Mouse (Mus musculus) limb, embryonic 13.5 days (tissue): ENCODE data around the gene Madd. TPM values are rescaled to one million over a fixed set of nuclear protein-coding genes. Genes with fewer than 3 reads are reported as not detected.

Experiments used
- ATAC-seq: fragments of 200-750 bp; cut with Nextera tagmentation; 2 replicates; pipeline ENCODE4 v1.8.0; 2017; ENCODE audit warnings: low read depth, moderate number of reproducible peaks, moderate TSS enrichment; ENCODE audit not compliant: low FRiP score
- H3K27ac ChIP-seq: fragments of 300-500 bp; sonication (generic); 2 replicates; pipeline ENCODE4 v1.5.1; 2015; ENCODE audit warnings: inconsistent platforms, mild to moderate bottlenecking, moderate library complexity
- H3K27me3 ChIP-seq: fragments of 300-500 bp; sonication (generic); 2 replicates; pipeline ENCODE4 v1.6.1; 2015; ENCODE audit warnings: mild to moderate bottlenecking, inconsistent platforms
- H3K36me3 ChIP-seq: fragments of 300-500 bp; sonication (generic); 2 replicates; pipeline ENCODE4 v1.6.1; 2015; ENCODE audit warnings: inconsistent platforms, mild to moderate bottlenecking, moderate library complexity
- H3K4me1 ChIP-seq: fragments of 300-500 bp; sonication (generic); 2 replicates; pipeline ENCODE4 v1.6.1; 2015; ENCODE audit warnings: inconsistent platforms
- H3K4me2 ChIP-seq: fragments of 300-500 bp; sonication (generic); replicated peaks from 2 replicates; pipeline ENCODE4 v1.6.1; 2015; ENCODE audit warnings: inconsistent platforms, mild to moderate bottlenecking, moderate library complexity
- H3K4me3 ChIP-seq: fragments of 300-500 bp; sonication (generic); 2 replicates; pipeline ENCODE4 v1.5.1; 2015; ENCODE audit warnings: moderate library complexity, mild to moderate bottlenecking, inconsistent platforms
- H3K9ac ChIP-seq: fragments of 300-500 bp; sonication (generic); 2 replicates; pipeline ENCODE4 v1.6.1; 2015; ENCODE audit warnings: mild to moderate bottlenecking, inconsistent platforms
- H3K9me3 ChIP-seq: fragments of 300-500 bp; sonication (generic); 2 replicates; pipeline ENCODE4 v1.6.1; 2016; ENCODE audit warnings: inconsistent platforms
- WGBS: fragments of 180-500 bp; shearing (Covaris S2); methylation state at CpG from one replicate; pipeline ENCODE4 v1.1.7; 2015; 5-methylcytosine and 5-hydroxymethylcytosine counted together
- polyA plus RNA-seq: library from polyadenylated mRNA; unstranded; fragments of >200 nt; fragmentation: Nextera tagmentation; extraction: Ambion mirVana; gene quantifications from 2 replicates; pipeline ENCODE4 v1.2.1, GENCODE M21; 2015

Madd gene
- polyA plus RNA-seq, 1 experiment from 2014 or later, result 11.8 TPM

- H3K27me3 ChIP-seq, result no peaks in the 10 kb centered on the region
- no peak overlapping the region for H3K4me3 ChIP-seq
- ATAC-seq, result no peak
- H3K36me3 ChIP-seq, result peaks cover 68% of the 10 kb centered on the region
- no peaks in the 10 kb centered on the region for H3K4me1 ChIP-seq
- H3K4me2 ChIP-seq, result no peak overlapping the region
- H3K9me3 ChIP-seq, result no peaks in the 10 kb centered on the region
- no peak overlapping the region for H3K27ac ChIP-seq
- 64% methylated on average over 4 of the region's 4 CpGs for WGBS
- no peak overlapping the region for H3K9ac ChIP-seq
Measured at GRCm38 (mm10) chr2:91167629-91168028, 16.0 kb downstream of the Madd start.

GRCm38 (mm10) chr2:91164991-91165390 is 18.6 kb downstream of the Madd start:
- no peaks in the 10 kb centered on the region for H3K4me1 ChIP-seq
- no peaks in the 10 kb centered on the region for H3K9me3 ChIP-seq
- H3K4me2 ChIP-seq, result no peak overlapping the region
- no peaks in the 10 kb centered on the region for H3K27me3 ChIP-seq
- no peak overlapping the region for H3K9ac ChIP-seq
- 90% methylated on average over 6 of the region's 6 CpGs for WGBS
- H3K4me3 ChIP-seq, result no peak overlapping the region
- H3K36me3 ChIP-seq, result peaks cover 82% of the 10 kb centered on the region
- no peak overlapping the region for H3K27ac ChIP-seq
- ATAC-seq, result no peak

- H3K4me2 ChIP-seq, result no peak overlapping the region
- H3K27me3 ChIP-seq, result no peaks in the 10 kb centered on the region
- no peak overlapping the region for H3K27ac ChIP-seq
- no peak overlapping the region for H3K4me3 ChIP-seq
- H3K9me3 ChIP-seq, result no peaks in the 10 kb centered on the region
- H3K4me1 ChIP-seq, result no peaks in the 10 kb centered on the region
- peaks cover 81% of the 10 kb centered on the region for H3K36me3 ChIP-seq
- no peak overlapping the region for H3K9ac ChIP-seq
- no peak for ATAC-seq
- 87% methylated on average over 5 of the region's 5 CpGs for WGBS
Measured at GRCm38 (mm10) chr2:91163532-91163931, 20.1 kb downstream of the Madd start.

- ATAC-seq, result no peak
- H3K36me3 ChIP-seq, result peaks cover 83% of the 10 kb centered on the region
- H3K4me2 ChIP-seq, result no peak overlapping the region
- no peaks in the 10 kb centered on the region for H3K27me3 ChIP-seq
- H3K4me1 ChIP-seq, result no peaks in the 10 kb centered on the region
- H3K27ac ChIP-seq, result no peak overlapping the region
- H3K4me3 ChIP-seq, result no peak overlapping the region
- no peaks in the 10 kb centered on the region for H3K9me3 ChIP-seq
- 78% methylated on average over 4 of the region's 4 CpGs for WGBS
- no peak overlapping the region for H3K9ac ChIP-seq
Measured at GRCm38 (mm10) chr2:91162952-91163351, 20.7 kb downstream of the Madd start.

GRCm38 (mm10) chr2:91160591-91160990 is 23.0 kb downstream of the Madd start:
- H3K27ac ChIP-seq, result no peak overlapping the region
- H3K36me3 ChIP-seq, result peaks cover 82% of the 10 kb centered on the region
- 84% methylated on average over 6 of the region's 6 CpGs for WGBS
- no peak overlapping the region for H3K4me2 ChIP-seq
- no peaks in the 10 kb centered on the region for H3K4me1 ChIP-seq
- no peak for ATAC-seq
- no peak overlapping the region for H3K4me3 ChIP-seq
- H3K27me3 ChIP-seq, result no peaks in the 10 kb centered on the region
- no peaks in the 10 kb centered on the region for H3K9me3 ChIP-seq
- no peak overlapping the region for H3K9ac ChIP-seq

- no peaks in the 10 kb centered on the region for H3K27me3 ChIP-seq
- H3K9ac ChIP-seq, result no peak overlapping the region
- WGBS, result 19% methylated on average over 6 of the region's 6 CpGs
- H3K36me3 ChIP-seq, result peaks cover 81% of the 10 kb centered on the region
- H3K9me3 ChIP-seq, result no peaks in the 10 kb centered on the region
- no peak overlapping the region for H3K4me3 ChIP-seq
- H3K27ac ChIP-seq, result no peak overlapping the region
- no peak for ATAC-seq
- no peak overlapping the region for H3K4me2 ChIP-seq
- no peaks in the 10 kb centered on the region for H3K4me1 ChIP-seq
Measured at GRCm38 (mm10) chr2:91157002-91157752, 26.5 kb downstream of the Madd start.

GRCm38 (mm10) chr2:91154091-91154490 is 29.5 kb downstream of the Madd start:
- ATAC-seq, result no peak
- H3K4me2 ChIP-seq, result no peak overlapping the region
- peaks cover 73% of the 10 kb centered on the region for H3K36me3 ChIP-seq
- H3K4me1 ChIP-seq, result no peaks in the 10 kb centered on the region
- no peak overlapping the region for H3K27ac ChIP-seq
- no peaks in the 10 kb centered on the region for H3K27me3 ChIP-seq
- WGBS, result 90% methylated on average over 3 of the region's 3 CpGs
- H3K9me3 ChIP-seq, result no peaks in the 10 kb centered on the region
- H3K4me3 ChIP-seq, result no peak overlapping the region
- H3K9ac ChIP-seq, result no peak overlapping the region

- Histone ChIP-seq H3K9ac (no peak overlapping the region), H3K4me1 (no peaks in the 10 kb centered on the region), H3K36me3 (peaks cover 69% of the 10 kb centered on the region), H3K4me2 (no peak overlapping the region), H3K9me3 (no peaks in the 10 kb centered on the region), H3K4me3 (no peak overlapping the region), H3K27ac (no peak overlapping the region), H3K27me3 (no peaks in the 10 kb centered on the region)
- 81% methylated on average over 3 of the region's 3 CpGs for WGBS
- no peak for ATAC-seq
Measured at GRCm38 (mm10) chr2:91152885-91153377, 30.7 kb downstream of the Madd start.

GRCm38 (mm10) chr2:91151331-91151730 is 32.3 kb downstream of the Madd start:
- H3K27me3 ChIP-seq, result no peaks in the 10 kb centered on the region
- no peaks in the 10 kb centered on the region for H3K4me1 ChIP-seq
- no peak overlapping the region for H3K27ac ChIP-seq
- H3K36me3 ChIP-seq, result peaks cover 62% of the 10 kb centered on the region
- H3K4me3 ChIP-seq, result no peak overlapping the region
- H3K9me3 ChIP-seq, result no peaks in the 10 kb centered on the region
- H3K4me2 ChIP-seq, result no peak overlapping the region
- no peak for ATAC-seq
- 79% methylated on average over 1 of the region's 1 CpGs for WGBS
- no peak overlapping the region for H3K9ac ChIP-seq

- no peaks in the 10 kb centered on the region for H3K4me1 ChIP-seq
- H3K27ac ChIP-seq, result no peak overlapping the region
- peaks cover 56% of the 10 kb centered on the region for H3K36me3 ChIP-seq
Measured at GRCm38 (mm10) chr2:91148101-91148500, 35.5 kb downstream of the Madd start.

GRCm38 (mm10) chr2:91143401-91143800 is 40.2 kb downstream of the Madd start:
- Histone ChIP-seq H3K9ac (no peak overlapping the region), H3K4me1 (no peaks in the 10 kb centered on the region), H3K27ac (no peak overlapping the region), H3K36me3 (peaks cover 68% of the 10 kb centered on the region), H3K9me3 (no peaks in the 10 kb centered on the region), H3K4me2 (no peak overlapping the region), H3K27me3 (no peaks in the 10 kb centered on the region), H3K4me3 (no peak overlapping the region)
- no peak for ATAC-seq
- WGBS, result 97% methylated on average over 11 of the region's 11 CpGs

More at GRCm38 (mm10) chr2:91148101-91148500, 35.5 kb downstream of the Madd start:
- Histone ChIP-seq H3K27me3 (no peaks in the 10 kb centered on the region), H3K9ac (no peak overlapping the region), H3K4me3 (no peak overlapping the region), H3K4me2 (no peak overlapping the region), H3K9me3 (no peaks in the 10 kb centered on the region)
- no peak for ATAC-seq

- H3K36me3 ChIP-seq, result peaks cover 71% of the 10 kb centered on the region
- 90% methylated on average over 6 of the region's 6 CpGs for WGBS
- H3K4me3 ChIP-seq, result no peak overlapping the region
- no peak overlapping the region for H3K4me2 ChIP-seq
- no peaks in the 10 kb centered on the region for H3K4me1 ChIP-seq
- no peaks in the 10 kb centered on the region for H3K9me3 ChIP-seq
- H3K9ac ChIP-seq, result no peak overlapping the region
- no peak for ATAC-seq
- no peak overlapping the region for H3K27ac ChIP-seq
- H3K27me3 ChIP-seq, result no peaks in the 10 kb centered on the region
Measured at GRCm38 (mm10) chr2:91142920-91143319, 40.7 kb downstream of the Madd start.

- H3K36me3 ChIP-seq, result peaks cover 60% of the 10 kb centered on the region
- H3K27ac ChIP-seq, result no peak overlapping the region
- no peaks in the 10 kb centered on the region for H3K27me3 ChIP-seq
- H3K9me3 ChIP-seq, result no peaks in the 10 kb centered on the region
- H3K9ac ChIP-seq, result no peak overlapping the region
- no peak overlapping the region for H3K4me3 ChIP-seq
- 68% methylated on average over 8 of the region's 8 CpGs for WGBS
- no peaks in the 10 kb centered on the region for H3K4me1 ChIP-seq
- no peak overlapping the region for H3K4me2 ChIP-seq
- no peak for ATAC-seq
Measured at GRCm38 (mm10) chr2:91139764-91140163, 43.9 kb downstream of the Madd start.
